Mouse (Mus musculus) urinary bladder, adult 2 months (tissue): Measurements from ENCODE around the gene Stk24. TPM values are rescaled to one million over a fixed set of nuclear protein-coding genes. Genes with fewer than 3 reads are reported as not detected.

Experiments
- DNase-seq: peaks from one replicate; pipeline ENCODE4 v3.0.0; 2022; ENCODE audit warnings: low spot score
- polyA plus RNA-seq: library from polyadenylated mRNA; depleted of rRNA; stranded (reverse); fragments of >200 nt; gene quantifications from 2 replicates; pipeline ENCODE4 v1.2.3, GENCODE M21; 2012; rRNA removed

Gene Stk24
- polyA plus RNA-seq, 1 experiment = 60.4 TPM

GRCm38 (mm10) chr14:121263912-121264311 is 115.9 kb downstream of the Stk24 start:
- no peak for DNase-seq

- no peak for DNase-seq
These were observed 117.2 kb downstream of the Stk24 start for GRCm38 (mm10) chr14:121262606-121263005.

GRCm38 (mm10) chr14:121261229-121261879 is 118.5 kb downstream of the Stk24 start:
- DNase-seq = no peak

- no peak for DNase-seq
These were observed 120.0 kb downstream of the Stk24 start for GRCm38 (mm10) chr14:121259789-121260188.

GRCm38 (mm10) chr14:121259332-121259731 is 120.5 kb downstream of the Stk24 start:
- DNase-seq = no peak

- DNase-seq = no peak
These were observed 122.9 kb downstream of the Stk24 start for GRCm38 (mm10) chr14:121256896-121257295.

- DNase-seq = no peak
These were observed 124.3 kb downstream of the Stk24 start for GRCm38 (mm10) chr14:121255469-121255868.

GRCm38 (mm10) chr14:121254869-121255268 is 124.9 kb downstream of the Stk24 start:
- no peak for DNase-seq

GRCm38 (mm10) chr14:121252542-121252941 is 127.3 kb downstream of the Stk24 start:
- no peak for DNase-seq

GRCm38 (mm10) chr14:121251708-121252107 is 128.1 kb downstream of the Stk24 start:
- DNase-seq = no peak

- DNase-seq = no peak
These were observed 128.7 kb downstream of the Stk24 start for GRCm38 (mm10) chr14:121251099-121251498.

GRCm38 (mm10) chr14:121248346-121248745 is 131.5 kb downstream of the Stk24 start:
- no peak for DNase-seq

- DNase-seq = no peak
These were observed 132.5 kb downstream of the Stk24 start for GRCm38 (mm10) chr14:121247287-121247686.

- no peak for DNase-seq
These were observed 133.6 kb downstream of the Stk24 start for GRCm38 (mm10) chr14:121246048-121246731.

GRCm38 (mm10) chr14:121244104-121244503 is 135.7 kb downstream of the Stk24 start:
- no peak for DNase-seq

- no peak for DNase-seq
These were observed 140.4 kb downstream of the Stk24 start for GRCm38 (mm10) chr14:121239386-121239785.

- DNase-seq = no peak
These were observed 141.1 kb downstream of the Stk24 start for GRCm38 (mm10) chr14:121238727-121239126.

- no peak for DNase-seq
These were observed 143.1 kb downstream of the Stk24 start for GRCm38 (mm10) chr14:121236736-121237135.

Other genes starting within 250 kb of the Stk24 start
- gene Slc15a1, start 125.2 kb upstream of the Stk24 start, polyA plus RNA-seq = 0.04 TPM in 2 replicates